ENCODE assay signal across 23 mouse cellular contexts in genomic region chr12:31784291-31784690, GRCm38 (mm10).
DNase-seq lines count a peak whose midpoint lies in the region; ATAC-seq lines count a peak whose summit lies in the region.
"Had no signal": no experiment of that assay in that cellular context is flagged by ENCODE, and none has a peak within 500 bp of the region (broad histone marks: within the 10 kb centered on the region; RNA-seq: fewer than 3 reads in every experiment).

No protein-coding gene starts in this region.

- no peak overlapping the region for H3K9ac ChIP-seq in embryonic facial prominence, embryonic 14.5 days (ENCODE audit: low read depth, low read length)
- H3K9ac ChIP-seq: embryonic facial prominence, embryonic 15.5 days; heart, embryonic 13.5 days had no signal

- no peak overlapping the region for H3K4me2 ChIP-seq in embryonic facial prominence, embryonic 14.5 days (ENCODE audit: low read depth, low read length)
- H3K4me2 ChIP-seq: embryonic facial prominence, embryonic 15.5 days; heart, embryonic 13.5 days had no signal

- H3K4me1 ChIP-seq in embryonic facial prominence, embryonic 14.5 days (ENCODE audit: control insufficient read depth, insufficient read depth, low read length): no peaks in the 10 kb centered on the region
- H3K4me1 ChIP-seq in embryonic facial prominence, embryonic 10.5 days: no peaks in the 10 kb centered on the region
- H3K4me1 ChIP-seq: embryonic facial prominence, embryonic 15.5 days; forebrain, embryonic 10.5 days; heart, embryonic 13.5 days had no signal

- no peaks in the 10 kb centered on the region for H3K9me3 ChIP-seq in embryonic facial prominence, embryonic 14.5 days (ENCODE audit: control insufficient read depth, low read length)
- no peaks in the 10 kb centered on the region for H3K9me3 ChIP-seq in embryonic facial prominence, embryonic 10.5 days
- H3K9me3 ChIP-seq: embryonic facial prominence, embryonic 15.5 days; forebrain, embryonic 10.5 days; G1E; heart, embryonic 13.5 days had no signal

- H3K27me3 ChIP-seq in embryonic facial prominence, embryonic 14.5 days (replicated peaks; ENCODE audit: control insufficient read depth, insufficient read depth, low read length): no peaks in the 10 kb centered on the region
- H3K27me3 ChIP-seq in embryonic facial prominence, embryonic 10.5 days (replicated peaks; ENCODE audit: low read depth, poor library complexity, severe bottlenecking): no peaks in the 10 kb centered on the region
- H3K27me3 ChIP-seq: embryonic facial prominence, embryonic 15.5 days; heart, embryonic 13.5 days had no signal

- 72% methylated on average over 1 of the region's 1 CpGs for WGBS in embryonic facial prominence, embryonic 14.5 days
- WGBS in embryonic facial prominence, embryonic 10.5 days: 85% methylated on average over 1 of the region's 1 CpGs

- H3K36me3 ChIP-seq in embryonic facial prominence, embryonic 14.5 days (ENCODE audit: control insufficient read depth, insufficient read depth, low read length): no peaks in the 10 kb centered on the region
- no peaks in the 10 kb centered on the region for H3K36me3 ChIP-seq in embryonic facial prominence, embryonic 10.5 days (replicated peaks)
- H3K36me3 ChIP-seq: embryonic facial prominence, embryonic 15.5 days; forebrain, embryonic 10.5 days had no signal

- peak; percentile 11 for DNase-seq in cerebellum, adult 11-12 months
- peak; percentile 4 for DNase-seq in embryonic facial prominence, embryonic 14.5 days (ENCODE audit: low spot score)
- DNase-seq in embryonic facial prominence, embryonic 10.5 days (ENCODE audit: low spot score): no peak
- DNase-seq in brain, adult 2 months (ENCODE audit: low read depth, low spot score): peak; percentile 45
- DNase-seq in cerebellum, postnatal 25 days: peak; percentile 16 to 48
- DNase-seq in gastrocnemius, adult 8-10 months (ENCODE audit: low spot score in 2 of 2): no peak
- DNase-seq: adrenal gland, adult 8-10 months; adrenal gland, postnatal 36 days; B cell, adult 2 months; gastrocnemius, adult 2 months; gastrocnemius, postnatal 36 days; heart, adult 11 months; heart, postnatal 36 days; kidney, adult 11 months had no signal

- no peak for ATAC-seq in cerebellum, adult (ENCODE audit: insufficient number of reproducible peaks, low FRiP score, low TSS enrichment)
- no peak for ATAC-seq in embryonic facial prominence, embryonic 14.5 days (ENCODE audit: low read depth)
- ATAC-seq: CD4-positive, CD25-positive, alpha-beta regulatory T cell, adult 4 months; forebrain, embryonic 14.5 days; hindbrain, embryonic 16.5 days had no signal

- H3K4me3 ChIP-seq in embryonic facial prominence, embryonic 14.5 days (ENCODE audit: low read depth, low read length): no peak overlapping the region
- H3K4me3 ChIP-seq in embryonic facial prominence, embryonic 10.5 days: no peak overlapping the region
- H3K4me3 ChIP-seq: embryonic facial prominence, embryonic 15.5 days; erythroblast, embryonic 14.5 days; forebrain, embryonic 10.5 days; gastrocnemius, adult 2 months; heart, embryonic 13.5 days had no signal

- H3K27ac ChIP-seq in embryonic facial prominence, embryonic 14.5 days (replicated peaks; ENCODE audit: low read depth, low read length): no peak overlapping the region
- H3K27ac ChIP-seq in embryonic facial prominence, embryonic 10.5 days (replicated peaks): no peak overlapping the region
- H3K27ac ChIP-seq: embryonic facial prominence, embryonic 15.5 days; forebrain, embryonic 10.5 days; gastrocnemius, adult 2 months; heart, embryonic 13.5 days had no signal

Comparison
In these comparisons a context has a peak if more than half of its experiments do, and no peak if none do; other contexts are left out.
1. DNase-seq: peak in cerebellum, adult 11-12 months (single experiment), embryonic facial prominence, embryonic 14.5 days (single experiment), brain, adult 2 months (single experiment) and cerebellum, postnatal 25 days (2 of 2); none in embryonic facial prominence, embryonic 10.5 days (single experiment) and gastrocnemius, adult 8-10 months (0 of 2).